Mouse (Mus musculus) ovary, adult 10 weeks (tissue): ENCODE data around the gene Olfr1333. TPM values are rescaled to one million over a fixed set of nuclear protein-coding genes. Genes with fewer than 3 reads are reported as not detected.

Experiments
- polyA plus RNA-seq: library from polyadenylated mRNA; stranded (reverse); fragments of 350-450 nt; fragmentation: Illumina TruSeq; extraction: RNeasy Lipid Tissue Mini Kit (QIAGEN cat#74804); gene quantifications from one replicate; pipeline ENCODE4 v1.2.3, GENCODE M21; 2014

The Olfr1333 gene
- polyA plus RNA-seq, result not detected

DNA sequence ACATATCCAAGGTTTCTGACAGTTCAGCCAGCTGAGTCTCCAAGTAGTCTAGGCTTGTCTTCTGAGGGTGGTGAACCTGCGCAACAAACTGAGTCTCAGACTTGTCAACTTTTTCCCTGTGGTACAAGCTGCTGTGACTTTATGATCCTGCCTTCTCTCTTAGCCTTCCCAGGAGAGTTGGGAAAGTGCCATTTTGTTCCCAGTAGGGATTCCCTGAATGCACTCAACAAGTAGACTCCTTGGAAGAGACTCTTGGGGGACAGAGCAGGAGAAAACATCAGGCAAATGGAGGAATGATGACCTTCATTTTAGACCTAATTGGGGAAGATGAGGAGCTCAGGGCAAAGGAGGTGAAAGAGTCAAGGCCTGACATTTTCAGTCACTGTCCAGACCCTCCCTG, at the start of gene Olfr1333:
TSS of gene Olfr1333 (minus strand) at position 101 of the 400 bp plus-strand sequence.

DNA sequence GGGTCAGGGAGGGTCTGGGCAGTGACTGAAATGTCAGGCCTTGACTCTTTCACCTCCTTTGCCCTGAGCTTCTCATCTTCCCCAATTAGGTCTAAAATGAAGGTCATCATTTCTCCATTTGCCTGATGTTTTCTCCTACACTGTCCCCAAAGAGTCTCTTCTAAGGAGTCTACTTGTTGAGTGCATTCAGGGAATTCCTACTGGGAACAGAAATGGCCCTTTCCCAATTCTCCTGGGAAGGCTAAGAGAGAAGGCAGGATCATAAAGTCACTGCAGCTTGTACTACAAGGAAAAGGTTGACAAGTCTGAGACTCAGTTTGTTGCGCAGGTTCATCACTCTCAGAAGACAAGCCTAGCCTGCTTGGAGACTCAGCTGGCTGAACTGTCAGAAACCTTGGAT, 28.3 kb upstream of the Olfr1333 start, which contains the start of gene Olfr1331:
TSS of gene Olfr1331 (plus strand) at position 301 of the 400 bp plus-strand sequence.

DNA sequence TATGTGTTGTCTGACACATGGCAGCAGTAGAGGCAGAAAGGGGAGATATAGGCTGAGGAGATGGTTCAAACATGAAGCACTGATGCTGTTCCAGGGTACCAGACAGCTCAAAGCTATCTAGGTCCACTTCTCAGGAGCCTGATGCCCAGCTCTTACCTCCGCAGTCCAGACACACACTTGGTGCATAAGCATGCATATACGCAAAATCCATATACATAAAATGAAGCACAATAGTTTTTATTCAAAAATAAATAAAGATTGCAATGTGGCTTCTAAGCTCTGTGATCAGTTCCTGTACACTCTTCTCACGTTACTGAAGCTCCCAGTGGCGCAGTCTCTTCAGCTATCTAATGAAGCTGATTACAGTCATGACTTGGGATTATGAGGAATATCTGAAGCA, 26.2 kb downstream of the Olfr1333 start, which contains the start of gene Olfr1335:
TSS of gene Olfr1335 (minus strand) at position 101 of the 400 bp plus-strand sequence.

DNA sequence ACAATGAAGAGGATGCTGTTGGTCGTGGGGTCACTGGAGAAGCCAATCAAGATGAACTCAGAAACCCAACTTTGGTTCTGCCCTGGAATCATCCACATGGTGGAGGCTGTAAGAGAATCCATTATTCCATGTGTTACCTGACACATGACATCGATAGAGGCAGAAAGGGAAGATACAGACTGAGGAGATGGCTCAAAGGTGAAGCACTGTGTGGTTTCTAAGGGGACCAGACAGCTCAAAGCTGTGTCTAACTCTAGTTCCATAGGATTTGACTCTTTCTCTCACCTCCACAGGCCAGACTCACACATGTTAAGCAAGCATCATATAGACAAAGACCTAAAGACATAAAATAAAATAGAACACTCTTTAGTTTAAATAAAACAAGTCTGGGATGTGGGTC, 53.6 kb downstream of the Olfr1333 start, which contains the start of gene Olfr1337:
TSS of gene Olfr1337 (minus strand) at position 101 of the 400 bp plus-strand sequence.

Other genes with a start within 250 kb of the Olfr1333 start
- 2.1 TPM for gene Cfap57, start 215.5 kb downstream of the Olfr1333 start, polyA plus RNA-seq
- gene Ebna1bp2, start 215.5 kb downstream of the Olfr1333 start, polyA plus RNA-seq, result 19.5 TPM
- gene Olfr62, start 177.3 kb downstream of the Olfr1333 start, polyA plus RNA-seq, result not detected
- not detected for gene Olfr1342, start 143.5 kb downstream of the Olfr1333 start, polyA plus RNA-seq
- not detected for gene Olfr1341, start 132.8 kb downstream of the Olfr1333 start, polyA plus RNA-seq
- gene Olfr1340, start 116.1 kb downstream of the Olfr1333 start, polyA plus RNA-seq, result not detected
- gene Olfr1339, start 104.1 kb downstream of the Olfr1333 start, polyA plus RNA-seq, result not detected
- gene Olfr1338, start 77.5 kb downstream of the Olfr1333 start, polyA plus RNA-seq, result not detected
- not detected for gene Olfr1337, start 53.7 kb downstream of the Olfr1333 start, polyA plus RNA-seq
- not detected for gene Olfr1335, start 26.3 kb downstream of the Olfr1333 start, polyA plus RNA-seq
- not detected for gene Olfr1331, start 28.4 kb upstream of the Olfr1333 start, polyA plus RNA-seq
- gene Olfr1330, start 52.3 kb upstream of the Olfr1333 start, polyA plus RNA-seq, result not detected
- not detected for gene Olfr1329, start 81.2 kb upstream of the Olfr1333 start, polyA plus RNA-seq
- not detected for gene Olfr1328, start 102.3 kb upstream of the Olfr1333 start, polyA plus RNA-seq
- 0.43 TPM for gene Lao1, start 125.3 kb upstream of the Olfr1333 start, polyA plus RNA-seq